Mouse (Mus musculus): ENCODE results near the gene Efna1. TPM values are rescaled to one million over a fixed set of nuclear protein-coding genes. Genes with fewer than 3 reads are reported as not detected.

Efna1 gene
- polyA plus RNA-seq, 1 experiment from 2014 or later, result 59.6 TPM

GRCm38 (mm10) chr3:89304440-89304839, 23.5 kb upstream of the Efna1 start:
- ATAC-seq (ENCODE audit: insufficient number of reproducible peaks, low FRiP score, low TSS enrichment, low read depth), result no peak
- no peak overlapping the region for H3K4me2 ChIP-seq
- H3K36me3 ChIP-seq, result no peaks in the 10 kb centered on the region
- H3K4me1 ChIP-seq, result peaks cover 26% of the 10 kb centered on the region
- H3K9me3 ChIP-seq, result no peaks in the 10 kb centered on the region
- H3K4me3 ChIP-seq, result no peak overlapping the region
- no peak overlapping the region for H3K9ac ChIP-seq
- no peak overlapping the region for H3K27ac ChIP-seq
- WGBS, result 62% methylated on average over 6 of the region's 6 CpGs
- H3K27me3 ChIP-seq, result no peaks in the 10 kb centered on the region

GRCm38 (mm10) chr3:89300514-89300913, 19.6 kb upstream of the Efna1 start:
- H3K36me3 ChIP-seq, result no peaks in the 10 kb centered on the region
- no peak overlapping the region for H3K27ac ChIP-seq
- H3K9ac ChIP-seq, result no peak overlapping the region
- H3K4me2 ChIP-seq, result no peak overlapping the region
- WGBS, result 79% methylated on average over 2 of the region's 2 CpGs
- no peak overlapping the region for H3K4me3 ChIP-seq
- peaks cover 18% of the 10 kb centered on the region for H3K4me1 ChIP-seq
- no peaks in the 10 kb centered on the region for H3K27me3 ChIP-seq
- no peaks in the 10 kb centered on the region for H3K9me3 ChIP-seq
- ATAC-seq (ENCODE audit: insufficient number of reproducible peaks, low FRiP score, low TSS enrichment, low read depth), result no peak

GRCm38 (mm10) chr3:89300071-89300470, 19.1 kb upstream of the Efna1 start:
- H3K9me3 ChIP-seq, result no peaks in the 10 kb centered on the region
- H3K4me3 ChIP-seq, result peak overlapping the region; percentile 23; the same call in 1 of the 2 replicates
- no peaks in the 10 kb centered on the region for H3K36me3 ChIP-seq
- 36% methylated on average over 1 of the region's 1 CpGs for WGBS
- ATAC-seq (ENCODE audit: insufficient number of reproducible peaks, low FRiP score, low TSS enrichment, low read depth), result no peak
- H3K4me2 ChIP-seq, result peak overlapping the region; percentile 42
- H3K27ac ChIP-seq, result no peak overlapping the region
- no peaks in the 10 kb centered on the region for H3K27me3 ChIP-seq
- H3K9ac ChIP-seq, result 0 out of 2 replicates have a peak overlapping the region, but pooled peaks have one; percentile 28
- peaks cover 15% of the 10 kb centered on the region for H3K4me1 ChIP-seq

GRCm38 (mm10) chr3:89299499-89299898, 18.6 kb upstream of the Efna1 start:
- H3K27me3 ChIP-seq, result no peaks in the 10 kb centered on the region
- H3K4me1 ChIP-seq, result peaks cover 12% of the 10 kb centered on the region
- peak overlapping the region; percentile 23 for H3K4me3 ChIP-seq
- no peak overlapping the region; the same call in 1 of the 2 replicates for H3K27ac ChIP-seq
- ATAC-seq (ENCODE audit: insufficient number of reproducible peaks, low FRiP score, low TSS enrichment, low read depth), result no peak
- H3K4me2 ChIP-seq, result peak overlapping the region; percentile 42
- H3K36me3 ChIP-seq, result no peaks in the 10 kb centered on the region
- H3K9ac ChIP-seq, result 0 out of 2 replicates have a peak overlapping the region, but pooled peaks have one; percentile 28
- 1% methylated on average over 14 of the region's 14 CpGs for WGBS
- no peaks in the 10 kb centered on the region for H3K9me3 ChIP-seq

GRCm38 (mm10) chr3:89298908-89299307, 18.0 kb upstream of the Efna1 start:
- Histone ChIP-seq H3K27me3 (no peaks in the 10 kb centered on the region), H3K9ac (no peak overlapping the region), H3K36me3 (no peaks in the 10 kb centered on the region), H3K4me3 (no peak overlapping the region), H3K9me3 (no peaks in the 10 kb centered on the region), H3K4me1 (peaks cover 12% of the 10 kb centered on the region), H3K27ac (no peak overlapping the region), H3K4me2 (no peak overlapping the region)
- WGBS, result 89% methylated on average over 6 of the region's 6 CpGs
- no peak for ATAC-seq (ENCODE audit: insufficient number of reproducible peaks, low FRiP score, low TSS enrichment, low read depth)

- Histone ChIP-seq H3K27me3 (no peaks in the 10 kb centered on the region), H3K9ac (no peak overlapping the region), H3K36me3 (no peaks in the 10 kb centered on the region), H3K27ac (no peak overlapping the region), H3K4me2 (no peak overlapping the region), H3K9me3 (no peaks in the 10 kb centered on the region), H3K4me1 (peaks cover 12% of the 10 kb centered on the region), H3K4me3 (no peak overlapping the region)
- ATAC-seq (ENCODE audit: insufficient number of reproducible peaks, low FRiP score, low TSS enrichment, low read depth), result no peak
- WGBS, result 69% methylated on average over 11 of the region's 11 CpGs
Measured at GRCm38 (mm10) chr3:89296761-89297396, 15.9 kb upstream of the Efna1 start.

GRCm38 (mm10) chr3:89295685-89296230, 14.8 kb upstream of the Efna1 start:
- Histone ChIP-seq H3K4me1 (peaks cover 20% of the 10 kb centered on the region), H3K27ac (no peak overlapping the region), H3K4me2 (no peak overlapping the region), H3K27me3 (no peaks in the 10 kb centered on the region), H3K36me3 (no peaks in the 10 kb centered on the region), H3K9ac (no peak overlapping the region), H3K9me3 (no peaks in the 10 kb centered on the region), H3K4me3 (no peak overlapping the region)
- no peak for ATAC-seq (ENCODE audit: insufficient number of reproducible peaks, low FRiP score, low TSS enrichment, low read depth)
- 75% methylated on average over 8 of the region's 8 CpGs for WGBS

GRCm38 (mm10) chr3:89294195-89294594, 13.3 kb upstream of the Efna1 start:
- H3K4me3 ChIP-seq, result no peak overlapping the region
- no peak overlapping the region for H3K27ac ChIP-seq
- no peak for ATAC-seq (ENCODE audit: insufficient number of reproducible peaks, low FRiP score, low TSS enrichment, low read depth)
- no peaks in the 10 kb centered on the region for H3K9me3 ChIP-seq
- no peaks in the 10 kb centered on the region for H3K27me3 ChIP-seq
- WGBS, result 65% methylated on average over 5 of the region's 5 CpGs
- H3K36me3 ChIP-seq, result no peaks in the 10 kb centered on the region
- no peak overlapping the region for H3K9ac ChIP-seq
- H3K4me1 ChIP-seq, result peaks cover 10% of the 10 kb centered on the region; the same call in 1 of the 2 replicates
- no peak overlapping the region for H3K4me2 ChIP-seq

GRCm38 (mm10) chr3:89293247-89293918, 12.4 kb upstream of the Efna1 start:
- Histone ChIP-seq H3K9me3 (no peaks in the 10 kb centered on the region), H3K27ac (no peak overlapping the region)
- WGBS, result 90% methylated on average over 11 of the region's 11 CpGs

GRCm38 (mm10) chr3:89292303-89292702, 11.4 kb upstream of the Efna1 start:
- ATAC-seq (ENCODE audit: insufficient number of reproducible peaks, low FRiP score, low TSS enrichment, low read depth), result no peak
- Histone ChIP-seq H3K27me3 (no peaks in the 10 kb centered on the region), H3K27ac (no peak overlapping the region), H3K36me3 (no peaks in the 10 kb centered on the region), H3K4me3 (no peak overlapping the region), H3K4me1 (peaks cover 17% of the 10 kb centered on the region; the same call in 1 of the 2 replicates), H3K9me3 (no peaks in the 10 kb centered on the region), H3K9ac (no peak overlapping the region), H3K4me2 (no peak overlapping the region)
- 43% methylated on average over 5 of the region's 5 CpGs for WGBS

More at GRCm38 (mm10) chr3:89293247-89293918, 12.4 kb upstream of the Efna1 start:
- Histone ChIP-seq H3K27me3 (no peaks in the 10 kb centered on the region), H3K4me1 (peaks cover 8% of the 10 kb centered on the region; the same call in 1 of the 2 replicates), H3K4me2 (no peak overlapping the region), H3K36me3 (no peaks in the 10 kb centered on the region), H3K9ac (no peak overlapping the region), H3K4me3 (no peak overlapping the region)
- ATAC-seq (ENCODE audit: insufficient number of reproducible peaks, low FRiP score, low TSS enrichment, low read depth), result no peak

- peaks cover 17% of the 10 kb centered on the region; the same call in 1 of the 2 replicates for H3K4me1 ChIP-seq
- no peaks in the 10 kb centered on the region for H3K36me3 ChIP-seq
- no peaks in the 10 kb centered on the region for H3K27me3 ChIP-seq
- WGBS, result 55% methylated on average over 10 of the region's 10 CpGs
- H3K4me3 ChIP-seq, result no peak overlapping the region
- H3K4me2 ChIP-seq, result no peak overlapping the region
- H3K9me3 ChIP-seq, result no peaks in the 10 kb centered on the region
- ATAC-seq (ENCODE audit: insufficient number of reproducible peaks, low FRiP score, low TSS enrichment, low read depth), result no peak
- no peak overlapping the region for H3K27ac ChIP-seq
- H3K9ac ChIP-seq, result no peak overlapping the region
Measured at GRCm38 (mm10) chr3:89291874-89292273, 10.9 kb upstream of the Efna1 start.

GRCm38 (mm10) chr3:89288503-89288928, 7.6 kb upstream of the Efna1 start:
- 47% methylated on average over 7 of the region's 7 CpGs for WGBS
- no peak overlapping the region for H3K4me3 ChIP-seq
- no peaks in the 10 kb centered on the region for H3K9me3 ChIP-seq
- H3K27me3 ChIP-seq, result no peaks in the 10 kb centered on the region
- H3K4me1 ChIP-seq, result peaks cover 17% of the 10 kb centered on the region; the same call in 1 of the 2 replicates
- H3K4me2 ChIP-seq, result no peak overlapping the region
- H3K9ac ChIP-seq, result no peak overlapping the region
- no peak for ATAC-seq (ENCODE audit: insufficient number of reproducible peaks, low FRiP score, low TSS enrichment, low read depth)
- no peaks in the 10 kb centered on the region for H3K36me3 ChIP-seq
- H3K27ac ChIP-seq, result no peak overlapping the region
